Mouse (Mus musculus) naive thymus-derived CD4-positive, alpha-beta T cell, adult 2 months (primary cell): ENCODE data around the gene Shcbp1l.

Experiments used
- DNase-seq: peaks from one replicate; pipeline ENCODE4 v3.0.0-alpha.2; 2011; ENCODE audit warnings: low read depth

Shcbp1l gene

GRCm38 (mm10) chr1:153487500-153487879, 62.5 kb downstream of the Shcbp1l start, which contains the start of gene Dhx9:
Gene Dhx9 (minus strand): TSS chr1:153487660.
- DNase-seq: peak; percentile 99

- DNase-seq: peak; percentile 55
Observed at GRCm38 (mm10) chr1:153489132-153489531, 64.2 kb downstream of the Shcbp1l start.

DNA sequence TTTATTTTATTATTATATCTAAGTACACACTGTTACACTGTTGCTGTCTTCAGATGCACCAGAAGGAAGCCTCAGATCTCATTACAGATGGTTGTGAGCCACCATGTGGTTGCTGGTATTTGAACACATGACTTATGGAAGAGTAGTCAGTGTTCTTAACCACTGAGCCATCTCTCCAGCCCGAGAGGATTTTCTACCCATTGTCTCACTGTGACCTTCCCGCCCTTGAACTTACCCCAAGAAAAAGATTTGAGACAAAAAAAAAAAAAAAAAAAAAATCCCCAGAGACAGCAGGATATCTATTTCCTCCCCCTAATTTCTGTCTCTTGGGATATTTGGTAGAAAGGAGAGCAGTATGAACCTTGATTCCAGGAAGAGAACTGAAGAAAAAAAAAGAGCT, 64.6 kb downstream of the Shcbp1l start:
- DNase-seq: no peak

DNA sequence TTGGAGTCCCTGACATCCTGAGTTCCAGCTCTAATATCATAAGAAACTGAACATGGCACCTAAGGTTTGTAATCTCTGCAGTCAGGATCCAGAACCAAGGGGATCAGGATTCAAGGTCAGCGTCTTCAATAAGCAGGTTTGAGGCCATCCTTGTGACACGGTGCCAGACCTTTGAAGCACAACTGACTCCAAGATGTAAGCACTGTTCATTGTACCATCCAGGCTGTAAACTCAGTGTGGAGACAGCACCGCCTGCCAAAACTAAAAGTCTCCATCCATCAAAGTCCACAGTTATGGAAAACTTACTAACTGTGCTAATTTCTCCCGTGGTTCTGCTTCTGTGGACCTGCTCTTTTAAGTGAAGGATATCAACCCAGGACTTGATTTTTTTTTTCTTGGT, 65.0 kb downstream of the Shcbp1l start:
- DNase-seq: no peak

DNA sequence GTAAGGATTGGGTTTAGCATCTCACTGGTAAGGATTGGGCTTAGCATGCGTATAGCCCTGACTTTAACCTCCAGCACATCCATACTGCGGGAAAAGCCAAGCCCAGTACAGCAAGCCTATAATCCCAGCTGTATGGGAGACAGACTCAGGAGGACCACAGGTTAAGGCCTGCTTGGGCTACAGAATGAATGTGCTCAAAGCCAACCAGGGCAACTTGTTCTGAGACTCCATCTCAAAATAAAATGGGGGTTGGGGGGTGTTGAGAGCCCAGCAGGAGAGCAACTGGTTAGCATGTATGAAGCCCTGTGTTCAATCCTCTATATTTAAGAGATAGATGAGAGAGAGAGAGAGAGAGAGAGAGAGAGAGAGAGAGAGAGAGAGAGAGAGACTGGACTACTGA, 66.4 kb downstream of the Shcbp1l start:
- DNase-seq: no peak

DNA sequence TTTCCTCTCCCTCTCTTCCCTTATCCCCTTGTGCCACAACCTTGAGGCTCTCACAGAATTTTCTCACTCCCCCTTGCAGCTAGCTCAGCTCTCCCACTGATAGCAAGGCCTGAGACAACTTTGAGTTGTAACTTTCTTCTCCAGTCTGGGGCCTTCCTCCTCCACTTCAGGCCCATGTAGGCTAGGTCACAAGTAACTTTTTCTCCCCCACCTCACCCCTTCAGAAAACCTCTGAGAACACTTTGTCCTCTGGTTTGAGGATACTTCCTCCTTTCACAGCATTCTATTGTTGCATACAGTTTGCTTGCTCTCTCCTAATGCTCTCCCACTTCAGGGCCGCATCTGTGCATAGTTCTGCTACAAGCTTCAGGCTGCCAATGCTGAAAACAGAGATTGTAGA, 66.9 kb downstream of the Shcbp1l start:
- no peak for DNase-seq

GRCm38 (mm10) chr1:153493338-153493737, 68.4 kb downstream of the Shcbp1l start:
- DNase-seq: no peak

DNA sequence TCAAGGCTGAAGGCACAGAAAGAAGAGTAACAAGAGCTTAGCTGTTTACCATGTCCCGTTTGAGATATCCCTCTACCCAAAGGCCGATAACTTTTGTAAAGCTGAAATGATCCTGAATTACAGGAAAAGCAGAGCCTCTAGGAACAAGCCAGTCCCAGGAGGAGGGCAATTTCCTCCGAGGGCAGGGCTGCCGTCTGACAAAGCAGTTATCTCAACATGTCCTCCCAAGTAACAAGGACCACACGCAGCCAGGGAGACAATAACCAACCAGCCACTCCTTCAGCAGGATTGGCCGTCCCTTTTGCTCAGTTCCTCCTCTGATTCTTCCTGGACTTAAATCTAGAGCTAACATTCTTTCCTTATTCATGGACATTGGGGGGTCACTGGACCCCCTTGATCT, 69.0 kb downstream of the Shcbp1l start:
- DNase-seq: no peak

- no peak for DNase-seq
Observed at GRCm38 (mm10) chr1:153496030-153496429, 71.1 kb downstream of the Shcbp1l start.

GRCm38 (mm10) chr1:153500030-153500429, 75.1 kb downstream of the Shcbp1l start:
- no peak for DNase-seq

- no peak for DNase-seq
Observed at GRCm38 (mm10) chr1:153501644-153502321, 76.8 kb downstream of the Shcbp1l start.
